Mouse (Mus musculus): ENCODE measurements around the gene Pappa2. TPM values are rescaled to one million over a fixed set of nuclear protein-coding genes. Genes with fewer than 3 reads are reported as not detected.

The Pappa2 gene
- polyA plus RNA-seq, 1 experiment from 2014 or later = 1.4 TPM

GRCm38 (mm10) chr1:158740949-158741348, 239.3 kb downstream of the Pappa2 start:
- no peaks in the 10 kb centered on the region for H3K9me3 ChIP-seq (replicated peaks)
- 90% methylated on average over 5 of the region's 5 CpGs for WGBS
- no peaks in the 10 kb centered on the region for H3K36me3 ChIP-seq (ENCODE audit: poor library complexity, severe bottlenecking)
- no peak overlapping the region for H3K9ac ChIP-seq
- H3K27me3 ChIP-seq = no peaks in the 10 kb centered on the region
- no peak for ATAC-seq
- H3K4me2 ChIP-seq = no peak overlapping the region
- H3K4me3 ChIP-seq = no peak overlapping the region
- no peak overlapping the region for H3K27ac ChIP-seq
- 0 out of 2 replicates have a peak, but pooled peaks cover 10% of the 10 kb centered on the region for H3K4me1 ChIP-seq

- Histone ChIP-seq H3K27me3 (no peaks in the 10 kb centered on the region), H3K4me3 (no peak overlapping the region), H3K36me3 (ENCODE audit: poor library complexity, severe bottlenecking) (no peaks in the 10 kb centered on the region), H3K9me3 (replicated peaks) (no peaks in the 10 kb centered on the region), H3K4me1 (0 out of 2 replicates have a peak, but pooled peaks cover 10% of the 10 kb centered on the region), H3K4me2 (no peak overlapping the region), H3K27ac (no peak overlapping the region), H3K9ac (no peak overlapping the region)
- ATAC-seq = no peak
- WGBS = 81% methylated on average over 6 of the region's 6 CpGs
Observed at GRCm38 (mm10) chr1:158740161-158740766, 240.0 kb downstream of the Pappa2 start.

- ATAC-seq = peak; percentile 38; the same call in 1 of the 2 replicates
- H3K9ac ChIP-seq = no peak overlapping the region
- H3K27ac ChIP-seq = no peak overlapping the region
- H3K4me2 ChIP-seq = no peak overlapping the region
- no peak overlapping the region for H3K4me3 ChIP-seq
- H3K4me1 ChIP-seq = 0 out of 2 replicates have a peak, but pooled peaks cover 10% of the 10 kb centered on the region
- no peaks in the 10 kb centered on the region for H3K27me3 ChIP-seq
- no peaks in the 10 kb centered on the region for H3K36me3 ChIP-seq (ENCODE audit: poor library complexity, severe bottlenecking)
- 33% methylated on average over 5 of the region's 5 CpGs for WGBS
- no peaks in the 10 kb centered on the region for H3K9me3 ChIP-seq (replicated peaks)
Observed at GRCm38 (mm10) chr1:158739132-158739919, 241.0 kb downstream of the Pappa2 start.

GRCm38 (mm10) chr1:158732868-158733496, 247.3 kb downstream of the Pappa2 start:
- no peaks in the 10 kb centered on the region for H3K27me3 ChIP-seq
- WGBS = 73% methylated on average over 4 of the region's 4 CpGs
- no peak for ATAC-seq
- H3K9me3 ChIP-seq (replicated peaks) = no peaks in the 10 kb centered on the region
- H3K9ac ChIP-seq = no peak overlapping the region
- no peaks in the 10 kb centered on the region for H3K36me3 ChIP-seq (ENCODE audit: poor library complexity, severe bottlenecking)
- H3K4me2 ChIP-seq = no peak overlapping the region
- no peak overlapping the region for H3K4me3 ChIP-seq
- H3K4me1 ChIP-seq = no peaks in the 10 kb centered on the region
- H3K27ac ChIP-seq = no peak overlapping the region

- 43% methylated on average over 5 of the region's 5 CpGs for WGBS
- no peak for ATAC-seq
- no peaks in the 10 kb centered on the region for H3K36me3 ChIP-seq (ENCODE audit: poor library complexity, severe bottlenecking)
Observed at GRCm38 (mm10) chr1:158713301-158714095, 266.8 kb downstream of the Pappa2 start.

DNA sequence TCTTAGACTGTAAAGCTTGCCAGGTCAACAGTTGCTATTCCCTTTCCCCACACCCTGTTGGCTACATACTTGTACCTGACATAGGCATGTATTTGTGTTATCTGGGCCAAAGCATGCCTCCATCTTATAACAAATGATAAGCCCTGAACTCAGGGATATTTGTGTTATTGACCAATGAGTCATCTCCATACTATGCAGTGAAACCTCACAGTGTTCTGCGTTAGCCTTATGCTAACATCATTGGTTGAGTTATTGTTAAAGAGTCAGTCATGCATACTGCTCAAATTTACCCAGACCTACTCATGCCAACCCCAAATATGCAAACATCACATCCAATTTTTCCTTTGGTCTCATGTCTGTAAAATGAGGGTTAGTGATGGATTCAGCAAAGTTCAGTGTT, 279.0 kb downstream of the Pappa2 start:
- H3K4me2 ChIP-seq = no peak overlapping the region
- H3K27me3 ChIP-seq = no peaks in the 10 kb centered on the region
- 93% methylated on average over 1 of the region's 1 CpGs for WGBS
- H3K27ac ChIP-seq = no peak overlapping the region
- no peak for ATAC-seq
- H3K9me3 ChIP-seq (replicated peaks) = no peaks in the 10 kb centered on the region
- H3K4me1 ChIP-seq = no peaks in the 10 kb centered on the region
- no peaks in the 10 kb centered on the region for H3K36me3 ChIP-seq (ENCODE audit: poor library complexity, severe bottlenecking)
- no peak overlapping the region for H3K4me3 ChIP-seq
- H3K9ac ChIP-seq = no peak overlapping the region

More at GRCm38 (mm10) chr1:158713301-158714095, 266.8 kb downstream of the Pappa2 start:
- Histone ChIP-seq H3K9me3 (replicated peaks) (no peaks in the 10 kb centered on the region), H3K4me1 (no peaks in the 10 kb centered on the region), H3K9ac (no peak overlapping the region), H3K4me2 (no peak overlapping the region), H3K4me3 (no peak overlapping the region), H3K27me3 (no peaks in the 10 kb centered on the region), H3K27ac (no peak overlapping the region)

GRCm38 (mm10) chr1:158700147-158700546, 280.1 kb downstream of the Pappa2 start:
- ATAC-seq = no peak
- WGBS = 72% methylated on average over 2 of the region's 2 CpGs
- Histone ChIP-seq H3K9me3 (replicated peaks) (no peaks in the 10 kb centered on the region), H3K4me3 (no peak overlapping the region), H3K9ac (no peak overlapping the region), H3K27ac (no peak overlapping the region), H3K4me1 (no peaks in the 10 kb centered on the region), H3K4me2 (no peak overlapping the region), H3K27me3 (no peaks in the 10 kb centered on the region), H3K36me3 (ENCODE audit: poor library complexity, severe bottlenecking) (no peaks in the 10 kb centered on the region)

- Histone ChIP-seq H3K27me3 (no peaks in the 10 kb centered on the region), H3K4me3 (no peak overlapping the region), H3K4me2 (no peak overlapping the region), H3K4me1 (no peaks in the 10 kb centered on the region), H3K9ac (no peak overlapping the region), H3K27ac (no peak overlapping the region), H3K36me3 (ENCODE audit: poor library complexity, severe bottlenecking) (no peaks in the 10 kb centered on the region), H3K9me3 (replicated peaks) (no peaks in the 10 kb centered on the region)
- no peak for ATAC-seq
- 77% methylated on average over 2 of the region's 2 CpGs for WGBS
Observed at GRCm38 (mm10) chr1:158699276-158699675, 281.0 kb downstream of the Pappa2 start.

- no peaks in the 10 kb centered on the region for H3K9me3 ChIP-seq (replicated peaks)
- H3K27ac ChIP-seq = no peak overlapping the region
- no peaks in the 10 kb centered on the region for H3K27me3 ChIP-seq
- H3K4me2 ChIP-seq = no peak overlapping the region
- 89% methylated on average over 10 of the region's 10 CpGs for WGBS
- no peaks in the 10 kb centered on the region for H3K36me3 ChIP-seq (ENCODE audit: poor library complexity, severe bottlenecking)
- no peak overlapping the region for H3K9ac ChIP-seq
- H3K4me3 ChIP-seq = no peak overlapping the region
- ATAC-seq = no peak
- H3K4me1 ChIP-seq = no peaks in the 10 kb centered on the region
Observed at GRCm38 (mm10) chr1:158697859-158698569, 282.3 kb downstream of the Pappa2 start.

- Histone ChIP-seq H3K27ac (no peak overlapping the region), H3K4me2 (no peak overlapping the region), H3K9ac (no peak overlapping the region), H3K4me3 (no peak overlapping the region), H3K9me3 (replicated peaks) (no peaks in the 10 kb centered on the region), H3K4me1 (no peaks in the 10 kb centered on the region), H3K36me3 (ENCODE audit: poor library complexity, severe bottlenecking) (no peaks in the 10 kb centered on the region), H3K27me3 (no peaks in the 10 kb centered on the region)
- no peak for ATAC-seq
- 72% methylated on average over 3 of the region's 3 CpGs for WGBS
Observed at GRCm38 (mm10) chr1:158697423-158697822, 282.9 kb downstream of the Pappa2 start.

- Histone ChIP-seq H3K36me3 (ENCODE audit: poor library complexity, severe bottlenecking) (peaks cover 57% of the 10 kb centered on the region), H3K27ac (no peak overlapping the region), H3K4me1 (0 out of 2 replicates have a peak, but pooled peaks cover 4% of the 10 kb centered on the region), H3K9ac (no peak overlapping the region), H3K9me3 (replicated peaks) (no peaks in the 10 kb centered on the region), H3K4me3 (no peak overlapping the region), H3K27me3 (no peaks in the 10 kb centered on the region), H3K4me2 (no peak overlapping the region)
- 58% methylated on average over 1 of the region's 1 CpGs for WGBS
- no peak for ATAC-seq
Observed at GRCm38 (mm10) chr1:158687726-158688125, 292.6 kb downstream of the Pappa2 start.
